Mouse (Mus musculus): ENCODE results near the gene Acmsd. TPM values are rescaled to one million over a fixed set of nuclear protein-coding genes. Genes with fewer than 3 reads are reported as not detected.

The Acmsd gene
- polyA plus RNA-seq, 1 experiment from 2014 or later: not detected

DNA sequence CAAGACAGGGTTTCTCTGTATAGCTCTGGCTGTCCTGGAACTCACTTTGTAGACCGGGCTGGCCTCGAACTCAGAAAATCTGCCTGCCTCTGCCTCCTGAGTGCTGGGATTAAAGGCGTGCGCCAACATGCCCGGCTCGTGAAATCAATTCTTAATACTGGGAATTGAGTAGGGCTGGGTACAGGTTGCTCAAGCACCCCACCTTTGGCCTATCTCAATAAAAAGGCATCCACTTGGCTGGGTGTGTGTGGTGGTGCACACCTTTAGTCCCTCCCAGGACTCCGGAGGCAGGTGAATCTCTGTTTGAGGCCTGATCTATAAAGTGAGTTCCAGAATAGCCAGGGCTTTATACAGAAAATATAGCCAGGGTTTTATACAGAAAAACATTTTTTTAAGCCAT, 79.5 kb downstream of the Acmsd start:
- ATAC-seq (replicated peaks; ENCODE audit: low FRiP score, low TSS enrichment, low read depth) (no peak), DNase-seq (ENCODE audit: low spot score) (no peak)
- no peaks in the 10 kb centered on the region for H3K4me1 ChIP-seq (replicated peaks; ENCODE audit: control insufficient read depth, insufficient read depth, low read length)
- no peak overlapping the region for H3K27ac ChIP-seq (ENCODE audit: low read depth)
- 93% methylated on average over 7 of the region's 7 CpGs for WGBS
- no peaks in the 10 kb centered on the region for H3K27me3 ChIP-seq (replicated peaks; ENCODE audit: control insufficient read depth, insufficient read depth, low read length)
- no peak overlapping the region for H3K9ac ChIP-seq (ENCODE audit: low read length)
- H3K4me3 ChIP-seq (ENCODE audit: low read depth, low read length): no peak overlapping the region
- H3K9me3 ChIP-seq (ENCODE audit: control insufficient read depth, low read length): no peaks in the 10 kb centered on the region
- H3K4me2 ChIP-seq (ENCODE audit: low read length): no peak overlapping the region
- peaks cover 25% of the 10 kb centered on the region for H3K36me3 ChIP-seq (ENCODE audit: control insufficient read depth, insufficient read depth, low read length)

DNA sequence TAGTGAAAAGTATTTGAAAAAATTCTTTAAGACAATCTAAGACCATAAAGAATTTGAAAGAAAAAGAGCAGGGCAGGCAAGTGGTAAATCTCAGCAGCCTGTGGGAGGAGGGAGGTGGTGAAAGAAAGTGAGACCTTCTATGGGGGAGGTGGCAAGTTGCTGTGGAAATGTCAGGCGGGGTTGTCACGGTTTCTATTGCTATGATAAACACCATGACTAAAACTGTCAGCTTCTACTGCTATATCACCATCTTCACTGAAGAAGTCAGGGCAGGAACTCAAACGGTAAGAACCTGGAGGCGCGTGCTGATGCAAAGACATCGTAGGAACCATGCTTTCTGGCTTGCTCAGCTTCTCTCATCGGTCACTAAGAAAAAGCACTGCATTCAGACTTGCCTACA, 83.7 kb downstream of the Acmsd start:
- Histone ChIP-seq H3K9me3 (ENCODE audit: control insufficient read depth, low read length) (no peaks in the 10 kb centered on the region), H3K36me3 (ENCODE audit: control insufficient read depth, insufficient read depth, low read length) (no peaks in the 10 kb centered on the region), H3K4me2 (ENCODE audit: low read length) (no peak overlapping the region), H3K4me3 (ENCODE audit: low read depth, low read length) (no peak overlapping the region), H3K4me1 (replicated peaks; ENCODE audit: control insufficient read depth, insufficient read depth, low read length) (no peaks in the 10 kb centered on the region), H3K9ac (ENCODE audit: low read length) (no peak overlapping the region), H3K27ac (ENCODE audit: low read depth) (no peak overlapping the region), H3K27me3 (replicated peaks; ENCODE audit: control insufficient read depth, insufficient read depth, low read length) (no peaks in the 10 kb centered on the region)
- ATAC-seq (replicated peaks; ENCODE audit: low FRiP score, low TSS enrichment, low read depth) (no peak), DNase-seq (ENCODE audit: low spot score) (peak; percentile 40)
- WGBS: 60% methylated on average over 7 of the region's 7 CpGs

GRCm38 (mm10) chr1:127816381-127816780, 87.2 kb downstream of the Acmsd start:
- Histone ChIP-seq H3K27ac (ENCODE audit: low read depth) (no peak overlapping the region), H3K4me2 (ENCODE audit: low read length) (no peak overlapping the region), H3K9me3 (ENCODE audit: control insufficient read depth, low read length) (no peaks in the 10 kb centered on the region), H3K27me3 (replicated peaks; ENCODE audit: control insufficient read depth, insufficient read depth, low read length) (no peaks in the 10 kb centered on the region), H3K4me1 (replicated peaks; ENCODE audit: control insufficient read depth, insufficient read depth, low read length) (no peaks in the 10 kb centered on the region), H3K9ac (ENCODE audit: low read length) (no peak overlapping the region), H3K36me3 (ENCODE audit: control insufficient read depth, insufficient read depth, low read length) (no peaks in the 10 kb centered on the region), H3K4me3 (ENCODE audit: low read depth, low read length) (no peak overlapping the region)
- ATAC-seq (replicated peaks; ENCODE audit: low FRiP score, low TSS enrichment, low read depth) (no peak), DNase-seq (ENCODE audit: low spot score) (no peak)
- 74% methylated on average over 6 of the region's 6 CpGs for WGBS

Other genes starting within 250 kb of the Acmsd start
- gene Tmem163, start 49.9 kb upstream of the Acmsd start, polyA plus RNA-seq (2014; fragmentation: Nextera tagmentation; extraction: Ambion mirVana): 0.36 and 0.84 TPM in 2 replicates
- 73.1 and 74.0 TPM in 2 replicates for gene Ccnt2, start 44.8 kb downstream of the Acmsd start, polyA plus RNA-seq (2014; fragmentation: Nextera tagmentation; extraction: Ambion mirVana)
- gene Map3k19, start 125.6 kb downstream of the Acmsd start, polyA plus RNA-seq (2014; fragmentation: Nextera tagmentation; extraction: Ambion mirVana): not detected in 2 replicates
- gene Rab3gap1, start 139.4 kb downstream of the Acmsd start, polyA plus RNA-seq (2014; fragmentation: Nextera tagmentation; extraction: Ambion mirVana): 22.8 and 25.3 TPM in 2 replicates